Mouse (Mus musculus): ENCODE data around the gene Alpk1. TPM values are rescaled to one million over a fixed set of nuclear protein-coding genes. Genes with fewer than 3 reads are reported as not detected.

Alpk1 gene
- polyA plus RNA-seq, 1 experiment from 2014 or later = 1.7 TPM

DNA sequence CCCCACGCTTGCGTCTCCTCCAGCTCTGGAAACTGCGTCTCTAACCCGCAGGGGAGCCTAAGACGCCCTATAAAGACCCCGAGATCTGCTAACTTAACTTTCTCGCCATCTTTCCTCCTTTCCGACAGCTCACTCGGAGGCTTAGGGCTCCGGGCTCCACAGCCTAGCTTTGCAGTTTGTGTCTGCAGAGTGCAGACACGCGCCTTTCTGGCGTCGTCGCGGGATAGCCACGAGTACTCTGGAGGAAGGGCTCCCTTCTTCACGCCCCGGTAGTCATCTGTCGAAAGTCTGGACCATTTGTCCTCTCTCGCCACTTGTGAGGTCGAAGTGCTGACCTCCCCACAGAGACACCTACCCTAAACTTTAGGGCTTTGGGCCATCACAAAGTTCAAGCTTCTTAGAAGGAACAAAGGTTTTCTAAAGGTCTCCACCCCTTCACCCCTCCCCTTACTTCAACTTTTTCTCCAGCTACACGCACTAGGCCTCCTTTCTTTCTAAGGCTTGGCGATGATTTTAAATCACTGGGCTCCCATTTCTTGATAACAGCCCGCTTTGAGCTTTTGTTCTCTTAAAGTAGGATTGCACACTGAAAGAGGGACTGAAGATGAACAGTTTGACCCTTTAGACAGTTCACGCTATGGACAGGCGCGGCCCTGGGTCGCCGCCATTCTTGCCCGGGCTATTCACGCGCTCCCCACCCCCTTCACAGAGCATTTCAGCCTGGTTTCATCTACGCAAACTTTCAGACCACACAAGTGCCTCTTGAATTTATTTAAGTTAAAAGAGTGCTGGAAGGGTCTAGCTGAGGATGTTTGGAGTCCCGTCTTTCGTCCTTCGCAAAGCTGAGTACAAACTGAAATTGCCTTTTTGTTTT is 151.8 kb downstream of the Alpk1 start:
- H3K4me3 ChIP-seq (ENCODE audit: low read depth, low read length) = no peak overlapping the region

DNA sequence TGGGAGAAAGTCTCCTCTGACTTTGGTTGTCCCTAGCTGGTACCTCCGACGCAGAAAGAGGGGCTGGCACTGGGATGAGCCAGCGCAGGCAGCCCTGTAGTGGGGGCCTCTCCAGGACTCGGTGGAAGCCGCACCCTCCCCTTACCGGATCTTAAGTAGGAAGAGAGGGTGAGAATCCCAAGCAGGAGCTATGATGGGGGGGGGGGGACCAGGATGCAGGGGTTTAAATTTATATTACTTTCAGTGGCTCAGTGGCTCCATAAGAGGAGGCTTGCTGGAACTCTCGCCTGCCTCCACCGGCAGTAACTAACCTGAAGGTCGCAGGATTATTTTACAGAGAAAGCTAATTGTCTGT is 152.4 kb downstream of the Alpk1 start:
- Histone ChIP-seq H3K36me3 (ENCODE audit: control insufficient read depth, insufficient read depth, low read length) (no peaks in the 10 kb centered on the region), H3K27ac (ENCODE audit: low read depth) (no peak overlapping the region), H3K4me1 (replicated peaks; ENCODE audit: control insufficient read depth, insufficient read depth, low read length) (peaks cover 9% of the 10 kb centered on the region), H3K27me3 (replicated peaks; ENCODE audit: control insufficient read depth, insufficient read depth, low read length) (peaks cover 89% of the 10 kb centered on the region), H3K9ac (ENCODE audit: low read length) (no peak overlapping the region), H3K9me3 (ENCODE audit: control insufficient read depth, low read length) (no peaks in the 10 kb centered on the region), H3K4me3 (ENCODE audit: low read depth, low read length) (no peak overlapping the region), H3K4me2 (ENCODE audit: low read length) (no peak overlapping the region)
- ATAC-seq (replicated peaks; ENCODE audit: low FRiP score, low TSS enrichment, low read depth) (no peak), DNase-seq (ENCODE audit: low spot score) (no peak)
- WGBS = 0% methylated on average over 9 of the region's 9 CpGs

More for the DNA sequence above, 151.8 kb downstream of the Alpk1 start:
- H3K27me3 ChIP-seq (replicated peaks; ENCODE audit: control insufficient read depth, insufficient read depth, low read length) = peaks cover 94% of the 10 kb centered on the region
- 2% methylated on average over 37 of the region's 37 CpGs for WGBS
- H3K4me2 ChIP-seq (ENCODE audit: low read length) = no peak overlapping the region
- ATAC-seq (replicated peaks; ENCODE audit: low FRiP score, low TSS enrichment, low read depth) (no peak), DNase-seq (ENCODE audit: low spot score) (peak; percentile 72)
- H3K9me3 ChIP-seq (ENCODE audit: control insufficient read depth, low read length) = no peaks in the 10 kb centered on the region
- peaks cover 15% of the 10 kb centered on the region for H3K4me1 ChIP-seq (replicated peaks; ENCODE audit: control insufficient read depth, insufficient read depth, low read length)
- no peak overlapping the region for H3K27ac ChIP-seq (ENCODE audit: low read depth)
- no peak overlapping the region for H3K9ac ChIP-seq (ENCODE audit: low read length)
- H3K36me3 ChIP-seq (ENCODE audit: control insufficient read depth, insufficient read depth, low read length) = no peaks in the 10 kb centered on the region

DNA sequence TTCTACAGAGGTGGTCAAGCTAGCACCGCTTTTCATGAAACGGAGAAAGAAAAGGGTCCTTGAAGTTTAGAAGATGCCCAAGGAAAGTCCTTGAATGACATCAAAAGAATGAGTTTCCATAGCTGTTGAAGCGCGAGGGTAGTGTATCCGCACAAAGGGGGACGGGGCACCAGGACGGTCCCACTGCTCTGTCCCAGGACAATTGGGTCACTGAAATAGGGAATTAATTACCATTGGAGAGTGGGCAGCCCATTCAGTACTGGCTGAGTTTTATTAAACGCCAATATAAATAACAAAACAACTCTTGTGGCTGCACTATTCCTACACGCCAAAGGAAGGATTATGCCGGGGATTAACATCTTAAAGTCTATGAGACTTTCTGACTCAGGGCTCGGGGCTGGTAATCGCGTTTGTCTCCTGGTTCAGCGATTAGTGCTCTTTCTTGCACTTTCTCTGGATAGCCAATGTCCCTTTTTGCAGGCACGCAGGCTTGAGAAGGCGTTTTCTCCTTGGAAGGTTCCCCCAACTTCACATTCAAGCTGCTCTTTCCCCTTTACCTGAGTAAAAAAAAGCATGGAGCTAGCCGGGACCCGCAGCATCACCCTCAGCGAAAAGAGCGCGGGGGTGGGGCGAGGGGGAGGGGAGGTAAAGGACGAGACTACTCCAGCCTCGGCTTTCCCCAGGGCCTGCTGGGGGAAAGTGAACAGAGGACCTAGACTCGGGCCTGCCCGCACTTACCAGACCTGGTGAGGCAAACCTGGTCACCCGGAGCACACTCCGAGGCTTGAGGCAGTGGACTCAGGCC is 153.0 kb downstream of the Alpk1 start:
- no peaks in the 10 kb centered on the region for H3K9me3 ChIP-seq (ENCODE audit: control insufficient read depth, low read length)
- H3K9ac ChIP-seq (ENCODE audit: low read length) = no peak overlapping the region
- 1% methylated on average over 28 of the region's 28 CpGs for WGBS
- H3K4me3 ChIP-seq (ENCODE audit: low read depth, low read length) = no peak overlapping the region
- H3K27me3 ChIP-seq (replicated peaks; ENCODE audit: control insufficient read depth, insufficient read depth, low read length) = peaks cover 83% of the 10 kb centered on the region
- H3K4me2 ChIP-seq (ENCODE audit: low read length) = no peak overlapping the region
- DNase-seq (ENCODE audit: low spot score) (peak; percentile 67), ATAC-seq (replicated peaks; ENCODE audit: low FRiP score, low TSS enrichment, low read depth) (no peak)
- peaks cover 4% of the 10 kb centered on the region for H3K4me1 ChIP-seq (replicated peaks; ENCODE audit: control insufficient read depth, insufficient read depth, low read length)
- no peaks in the 10 kb centered on the region for H3K36me3 ChIP-seq (ENCODE audit: control insufficient read depth, insufficient read depth, low read length)
- no peak overlapping the region for H3K27ac ChIP-seq (ENCODE audit: low read depth)

DNA sequence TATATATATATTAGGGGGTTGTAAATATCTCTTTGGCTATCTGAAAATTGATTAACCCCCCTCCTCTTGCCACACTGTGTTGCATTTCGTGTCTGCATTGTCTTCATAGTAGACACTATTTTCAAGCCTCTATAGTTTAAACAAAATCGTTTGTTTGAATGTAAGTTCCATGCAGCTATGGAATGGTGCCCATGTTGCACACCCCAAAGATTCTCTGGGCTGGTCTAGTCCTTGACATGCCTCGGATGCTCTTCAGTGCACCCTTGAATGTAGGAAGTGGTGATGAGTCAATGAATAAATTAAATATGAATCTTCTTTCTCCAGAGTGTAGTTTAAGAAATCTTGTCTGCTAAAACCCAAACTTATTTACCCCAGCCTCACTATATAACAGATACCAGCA is 153.8 kb downstream of the Alpk1 start:
- Histone ChIP-seq H3K4me3 (ENCODE audit: low read depth, low read length) (no peak overlapping the region), H3K9ac (ENCODE audit: low read length) (no peak overlapping the region), H3K36me3 (ENCODE audit: control insufficient read depth, insufficient read depth, low read length) (no peaks in the 10 kb centered on the region), H3K9me3 (ENCODE audit: control insufficient read depth, low read length) (no peaks in the 10 kb centered on the region), H3K4me1 (replicated peaks; ENCODE audit: control insufficient read depth, insufficient read depth, low read length) (peaks cover 3% of the 10 kb centered on the region; the same call in 1 of the 2 replicates), H3K4me2 (ENCODE audit: low read length) (no peak overlapping the region), H3K27me3 (replicated peaks; ENCODE audit: control insufficient read depth, insufficient read depth, low read length) (peaks cover 75% of the 10 kb centered on the region), H3K27ac (ENCODE audit: low read depth) (no peak overlapping the region)
- WGBS = 8% methylated on average over 3 of the region's 3 CpGs
- DNase-seq (ENCODE audit: low spot score) (peak; percentile 53), ATAC-seq (replicated peaks; ENCODE audit: low FRiP score, low TSS enrichment, low read depth) (no peak)

DNA sequence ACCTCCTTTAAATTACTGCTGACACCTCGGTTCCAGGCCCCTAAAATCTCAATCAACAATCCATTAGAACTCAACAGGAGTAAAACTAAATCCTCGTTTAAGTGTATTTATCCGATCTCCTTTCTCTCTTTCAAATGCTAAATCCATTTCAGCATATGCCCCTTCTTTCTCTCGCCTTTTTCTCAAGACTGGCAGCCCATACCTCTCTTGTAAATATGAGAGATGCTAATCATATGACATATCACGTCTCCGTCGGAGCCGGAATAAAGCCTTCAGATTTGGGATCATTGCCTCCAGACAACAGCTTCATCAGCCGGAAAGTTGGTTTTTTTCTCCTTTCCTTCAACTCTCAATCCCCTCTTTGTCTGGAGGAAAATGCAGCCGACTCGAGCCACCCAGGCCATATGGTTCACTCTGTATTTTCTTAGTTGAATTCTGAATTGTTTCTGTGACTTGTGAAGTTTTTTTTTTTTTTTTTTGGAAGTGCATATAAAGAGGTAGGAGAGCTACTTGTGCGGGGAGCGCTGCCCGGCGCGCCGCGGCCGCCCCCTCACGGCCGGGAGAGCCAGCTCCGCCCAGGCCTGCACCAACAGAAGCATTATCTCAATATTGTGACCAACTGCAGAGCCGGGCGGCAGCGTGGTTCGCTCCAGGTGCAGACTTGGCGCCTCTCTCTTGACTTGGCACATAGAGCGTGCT is 154.5 kb downstream of the Alpk1 start:
- no peaks in the 10 kb centered on the region for H3K9me3 ChIP-seq (ENCODE audit: control insufficient read depth, low read length)
- ATAC-seq (replicated peaks; ENCODE audit: low FRiP score, low TSS enrichment, low read depth) (no peak), DNase-seq (ENCODE audit: low spot score) (peak; percentile 72)
- H3K4me1 ChIP-seq (replicated peaks; ENCODE audit: control insufficient read depth, insufficient read depth, low read length) = peaks cover 3% of the 10 kb centered on the region; the same call in 1 of the 2 replicates
- H3K4me3 ChIP-seq (ENCODE audit: low read depth, low read length) = peak overlapping the region; percentile 33
- peaks cover 68% of the 10 kb centered on the region for H3K27me3 ChIP-seq (replicated peaks; ENCODE audit: control insufficient read depth, insufficient read depth, low read length)
- H3K4me2 ChIP-seq (ENCODE audit: low read length) = peak overlapping the region; percentile 63
- no peak overlapping the region for H3K9ac ChIP-seq (ENCODE audit: low read length)
- H3K27ac ChIP-seq (ENCODE audit: low read depth) = no peak overlapping the region
- WGBS = 1% methylated on average over 28 of the region's 28 CpGs
- no peaks in the 10 kb centered on the region for H3K36me3 ChIP-seq (ENCODE audit: control insufficient read depth, insufficient read depth, low read length)

DNA sequence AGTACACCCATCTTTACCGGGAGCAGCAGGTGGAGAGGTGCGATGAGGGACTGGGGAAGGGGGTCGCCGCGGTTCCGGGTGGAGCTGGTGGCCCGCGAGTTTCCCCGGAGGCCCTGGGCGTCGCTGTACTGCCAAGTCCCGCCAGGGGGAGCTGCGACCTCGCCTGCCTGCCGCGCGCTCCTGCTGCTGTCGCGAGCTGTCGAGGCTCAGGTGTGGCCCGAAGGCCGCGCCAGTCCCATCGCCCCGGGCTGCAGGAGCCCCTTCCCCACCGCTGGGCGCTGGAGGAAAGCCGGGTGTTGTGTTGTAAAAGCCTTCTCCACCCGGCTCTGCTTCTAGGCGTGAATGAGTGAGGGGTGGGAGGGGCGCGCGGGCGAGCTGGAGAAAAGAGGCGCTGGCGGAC is 155.0 kb downstream of the Alpk1 start:
- Histone ChIP-seq H3K4me1 (replicated peaks; ENCODE audit: control insufficient read depth, insufficient read depth, low read length) (peaks cover 3% of the 10 kb centered on the region; the same call in 1 of the 2 replicates), H3K36me3 (ENCODE audit: control insufficient read depth, insufficient read depth, low read length) (no peaks in the 10 kb centered on the region), H3K4me3 (ENCODE audit: low read depth, low read length) (peak overlapping the region; percentile 33), H3K27me3 (replicated peaks; ENCODE audit: control insufficient read depth, insufficient read depth, low read length) (peaks cover 63% of the 10 kb centered on the region), H3K9ac (ENCODE audit: low read length) (no peak overlapping the region), H3K27ac (ENCODE audit: low read depth) (no peak overlapping the region), H3K9me3 (ENCODE audit: control insufficient read depth, low read length) (no peaks in the 10 kb centered on the region), H3K4me2 (ENCODE audit: low read length) (peak overlapping the region; percentile 63)
- DNase-seq (ENCODE audit: low spot score) (peak; percentile 94), ATAC-seq (replicated peaks; ENCODE audit: low FRiP score, low TSS enrichment, low read depth) (peak; percentile 67)
- under 1% methylated on average over 36 of the region's 36 CpGs for WGBS

Other genes starting within 250 kb of the Alpk1 start
- gene Larp7, start 227.2 kb downstream of the Alpk1 start, polyA plus RNA-seq (2014; fragmentation: Nextera tagmentation; extraction: Ambion mirVana) = 52.1 and 65.3 TPM in 2 replicates
- 8.8 and 12.8 TPM in 2 replicates for gene Zgrf1, start 227.0 kb downstream of the Alpk1 start, polyA plus RNA-seq (2014; fragmentation: Nextera tagmentation; extraction: Ambion mirVana)
- not detected in 2 replicates for gene Neurog2, start 147.4 kb downstream of the Alpk1 start, polyA plus RNA-seq (2014; fragmentation: Nextera tagmentation; extraction: Ambion mirVana)
- gene Tifa, start 9.3 kb upstream of the Alpk1 start, polyA plus RNA-seq (2014; fragmentation: Nextera tagmentation; extraction: Ambion mirVana) = 14.0 and 18.1 TPM in 2 replicates
- 65.5 and 67.5 TPM in 2 replicates for gene Ap1ar, start 57.0 kb upstream of the Alpk1 start, polyA plus RNA-seq (2014; fragmentation: Nextera tagmentation; extraction: Ambion mirVana)
- gene Fam241a, start 115.8 kb upstream of the Alpk1 start, polyA plus RNA-seq (2014; fragmentation: Nextera tagmentation; extraction: Ambion mirVana) = 8.7 and 10.5 TPM in 2 replicates